Mouse (Mus musculus): ENCODE measurements around the gene Tmem191c. TPM values are rescaled to one million over a fixed set of nuclear protein-coding genes. Genes with fewer than 3 reads are reported as not detected.
"Not testable (repeated sequence)": the region's sequence is repeated elsewhere in the genome, so short reads cannot be mapped to it uniquely, and the experiment has no call there.

The Tmem191c gene
- 19.2 and 19.4 TPM in 2 replicates for polyA plus RNA-seq (2015; fragmentation: Nextera tagmentation; extraction: Ambion mirVana)

- Histone ChIP-seq H3K27me3 (ENCODE audit: insufficient read depth, low read length) (peaks cover 22% of the 10 kb centered on the region), H3K9ac (replicated peaks; ENCODE audit: low read length) (peak within 1 kb of the TSS; percentile 73), H3K9me3 (ENCODE audit: low read length) (peaks cover 4% of the 10 kb centered on the region), H3K27ac (ENCODE audit: low read length) (peak within 1 kb of the TSS; percentile 85), H3K4me2 (replicated peaks; ENCODE audit: low read depth, low read length) (peak within 1 kb of the TSS; percentile 99), H3K4me3 (ENCODE audit: low read length) (peak within 1 kb of the TSS; percentile 74), H3K4me1 (ENCODE audit: insufficient read depth, low read length) (peaks cover 17% of the 10 kb centered on the region), H3K36me3 (ENCODE audit: insufficient read depth, low read length) (peaks cover 15% of the 10 kb centered on the region; the same call in 1 of the 2 replicates)
- ATAC-seq (ENCODE audit: low FRiP score, low TSS enrichment): no peak
- 61% methylated on average over 7 of the region's 7 CpGs for WGBS
These were observed at the start of gene Tmem191c for GRCm38 (mm10) chr16:17275721-17276120. TSS of gene Tmem191c (plus strand) at chr16:17276077.

GRCm38 (mm10) chr16:17226496-17226895 lies 49.4 kb upstream of the Tmem191c start:
- Histone ChIP-seq H3K9ac (replicated peaks; ENCODE audit: low read length) (no peak overlapping the region), H3K9me3 (ENCODE audit: low read length) (peaks cover 7% of the 10 kb centered on the region; the same call in 1 of the 2 replicates), H3K4me1 (ENCODE audit: insufficient read depth, low read length) (no peaks in the 10 kb centered on the region), H3K4me3 (ENCODE audit: low read length) (no peak overlapping the region), H3K27ac (ENCODE audit: low read length) (no peak overlapping the region), H3K36me3 (ENCODE audit: insufficient read depth, low read length) (no peaks in the 10 kb centered on the region), H3K4me2 (replicated peaks; ENCODE audit: low read depth, low read length) (no peak overlapping the region), H3K27me3 (ENCODE audit: insufficient read depth, low read length) (no peaks in the 10 kb centered on the region)
- ATAC-seq (ENCODE audit: low FRiP score, low TSS enrichment): no peak

- not testable (repeated sequence) for H3K4me3 ChIP-seq (ENCODE audit: low read length); H3K27ac ChIP-seq (ENCODE audit: low read length); H3K9ac ChIP-seq (replicated peaks; ENCODE audit: low read length); H3K36me3 ChIP-seq (ENCODE audit: insufficient read depth, low read length); H3K9me3 ChIP-seq (ENCODE audit: low read length); H3K27me3 ChIP-seq (ENCODE audit: insufficient read depth, low read length); H3K4me2 ChIP-seq (replicated peaks; ENCODE audit: low read depth, low read length); ATAC-seq (ENCODE audit: low FRiP score, low TSS enrichment)
- H3K4me1 ChIP-seq (ENCODE audit: insufficient read depth, low read length): peaks cover 26% of the 10 kb centered on the region
- 89% methylated on average over 2 of the region's 2 CpGs for WGBS
These were observed 44.4 kb upstream of the Tmem191c start for GRCm38 (mm10) chr16:17231523-17231922.

- 1% methylated on average over 53 of the region's 59 CpGs for WGBS
- H3K9me3 ChIP-seq (ENCODE audit: low read length): peaks cover 7% of the 10 kb centered on the region; the same call in 1 of the 2 replicates
- H3K4me2 ChIP-seq (replicated peaks; ENCODE audit: low read depth, low read length): peak within 1 kb of the TSS; percentile 91
- peak within 1 kb of the TSS; percentile 96 for H3K9ac ChIP-seq (replicated peaks; ENCODE audit: low read length)
- peak within 1 kb of the TSS; percentile 87 for H3K4me3 ChIP-seq (ENCODE audit: low read length)
- H3K36me3 ChIP-seq (ENCODE audit: insufficient read depth, low read length): no peaks in the 10 kb centered on the region
- ATAC-seq (ENCODE audit: low FRiP score, low TSS enrichment): peak; percentile 99
- H3K27me3 ChIP-seq (ENCODE audit: insufficient read depth, low read length): no peaks in the 10 kb centered on the region
- H3K4me1 ChIP-seq (ENCODE audit: insufficient read depth, low read length): peaks cover 26% of the 10 kb centered on the region
- peak within 1 kb of the TSS; percentile 87 for H3K27ac ChIP-seq (ENCODE audit: low read length)
These were observed 42.8 kb upstream of the Tmem191c start, which contains the start of gene Hic2 for GRCm38 (mm10) chr16:17232794-17233701. TSS of gene Hic2 (plus strand) at chr16:17233572.

- peak; percentile 55 for ATAC-seq (ENCODE audit: low FRiP score, low TSS enrichment)
- peak overlapping the region; percentile 91 for H3K4me2 ChIP-seq (replicated peaks; ENCODE audit: low read depth, low read length)
- WGBS: under 1% methylated on average over 55 of the region's 62 CpGs
These were observed 42.0 kb upstream of the Tmem191c start for GRCm38 (mm10) chr16:17233702-17234498.

GRCm38 (mm10) chr16:17234499-17234895 lies 41.4 kb upstream of the Tmem191c start:
- no peaks in the 10 kb centered on the region for H3K27me3 ChIP-seq (ENCODE audit: insufficient read depth, low read length)
- no peak for ATAC-seq (ENCODE audit: low FRiP score, low TSS enrichment)
- no peaks in the 10 kb centered on the region for H3K36me3 ChIP-seq (ENCODE audit: insufficient read depth, low read length)
- peak overlapping the region; percentile 91 for H3K4me2 ChIP-seq (replicated peaks; ENCODE audit: low read depth, low read length)
- peak overlapping the region; percentile 96 for H3K9ac ChIP-seq (replicated peaks; ENCODE audit: low read length)
- peaks cover 37% of the 10 kb centered on the region for H3K4me1 ChIP-seq (ENCODE audit: insufficient read depth, low read length)
- peaks cover 7% of the 10 kb centered on the region; the same call in 1 of the 2 replicates for H3K9me3 ChIP-seq (ENCODE audit: low read length)
- H3K27ac ChIP-seq (ENCODE audit: low read length): peak overlapping the region; percentile 87; the same call in 1 of the 2 replicates
- WGBS: 1% methylated on average over 12 of the region's 12 CpGs
- H3K4me3 ChIP-seq (ENCODE audit: low read length): peak overlapping the region; percentile 87

More at GRCm38 (mm10) chr16:17233702-17234498, 42.0 kb upstream of the Tmem191c start:
- H3K36me3 ChIP-seq (ENCODE audit: insufficient read depth, low read length): no peaks in the 10 kb centered on the region
- H3K4me3 ChIP-seq (ENCODE audit: low read length): peak overlapping the region; percentile 87
- H3K4me1 ChIP-seq (ENCODE audit: insufficient read depth, low read length): peaks cover 31% of the 10 kb centered on the region
- H3K27me3 ChIP-seq (ENCODE audit: insufficient read depth, low read length): no peaks in the 10 kb centered on the region
- peak overlapping the region; percentile 96 for H3K9ac ChIP-seq (replicated peaks; ENCODE audit: low read length)
- peaks cover 7% of the 10 kb centered on the region; the same call in 1 of the 2 replicates for H3K9me3 ChIP-seq (ENCODE audit: low read length)
- H3K27ac ChIP-seq (ENCODE audit: low read length): peak overlapping the region; percentile 87

GRCm38 (mm10) chr16:17234916-17235665 lies 40.8 kb upstream of the Tmem191c start:
- Histone ChIP-seq H3K27me3 (ENCODE audit: insufficient read depth, low read length) (no peaks in the 10 kb centered on the region), H3K9ac (replicated peaks; ENCODE audit: low read length) (peak overlapping the region; percentile 96), H3K4me3 (ENCODE audit: low read length) (peak overlapping the region; percentile 87), H3K4me2 (replicated peaks; ENCODE audit: low read depth, low read length) (peak overlapping the region; percentile 91), H3K4me1 (ENCODE audit: insufficient read depth, low read length) (peaks cover 38% of the 10 kb centered on the region), H3K27ac (ENCODE audit: low read length) (peak overlapping the region; percentile 17), H3K9me3 (ENCODE audit: low read length) (peaks cover 3% of the 10 kb centered on the region; the same call in 1 of the 2 replicates), H3K36me3 (ENCODE audit: insufficient read depth, low read length) (no peaks in the 10 kb centered on the region)
- 23% methylated on average over 9 of the region's 9 CpGs for WGBS
- no peak for ATAC-seq (ENCODE audit: low FRiP score, low TSS enrichment)

- Histone ChIP-seq H3K9me3 (ENCODE audit: low read length) (no peaks in the 10 kb centered on the region), H3K27ac (ENCODE audit: low read length) (no peak overlapping the region), H3K36me3 (ENCODE audit: insufficient read depth, low read length) (no peaks in the 10 kb centered on the region), H3K4me3 (ENCODE audit: low read length) (no peak overlapping the region), H3K4me2 (replicated peaks; ENCODE audit: low read depth, low read length) (no peak overlapping the region), H3K9ac (replicated peaks; ENCODE audit: low read length) (no peak overlapping the region), H3K27me3 (ENCODE audit: insufficient read depth, low read length) (no peaks in the 10 kb centered on the region), H3K4me1 (ENCODE audit: insufficient read depth, low read length) (peaks cover 37% of the 10 kb centered on the region)
- 83% methylated on average over 3 of the region's 3 CpGs for WGBS
- ATAC-seq (ENCODE audit: low FRiP score, low TSS enrichment): no peak
These were observed 38.2 kb upstream of the Tmem191c start for GRCm38 (mm10) chr16:17237634-17238033.

- ATAC-seq (ENCODE audit: low FRiP score, low TSS enrichment): no peak
- no peak overlapping the region for H3K27ac ChIP-seq (ENCODE audit: low read length)
- H3K4me1 ChIP-seq (ENCODE audit: insufficient read depth, low read length): peaks cover 42% of the 10 kb centered on the region
- no peaks in the 10 kb centered on the region for H3K36me3 ChIP-seq (ENCODE audit: insufficient read depth, low read length)
- no peaks in the 10 kb centered on the region for H3K27me3 ChIP-seq (ENCODE audit: insufficient read depth, low read length)
- no peaks in the 10 kb centered on the region for H3K9me3 ChIP-seq (ENCODE audit: low read length)
- no peak overlapping the region for H3K4me2 ChIP-seq (replicated peaks; ENCODE audit: low read depth, low read length)
- no peak overlapping the region for H3K9ac ChIP-seq (replicated peaks; ENCODE audit: low read length)
- no peak overlapping the region for H3K4me3 ChIP-seq (ENCODE audit: low read length)
- WGBS: 55% methylated on average over 2 of the region's 2 CpGs
These were observed 36.5 kb upstream of the Tmem191c start for GRCm38 (mm10) chr16:17239409-17239808.

All from kidney, embryonic 16.5 days (tissue).